Mouse (Mus musculus) ES-E14 (cell line): ENCODE data around the gene Dock7.

Experiments used
- CHD2 ChIP-seq: IDR thresholded peaks from 2 replicates; pipeline ENCODE4 v1.6.1; 2014; ENCODE audit warnings: mild to moderate bottlenecking, low read depth, low read length, inconsistent platforms
- HCFC1 ChIP-seq: IDR thresholded peaks from 2 replicates; pipeline ENCODE4 v1.6.1; 2012; ENCODE audit warnings: low read length, inconsistent platforms, borderline replicate concordance; ENCODE audit not compliant: insufficient read depth
- MAFK ChIP-seq: IDR thresholded peaks from 2 replicates; pipeline ENCODE4 v1.6.1; 2014; ENCODE audit warnings: mild to moderate bottlenecking, low read depth, low read length, inconsistent platforms; ENCODE audit not compliant: insufficient read depth
- ZC3H11A ChIP-seq: IDR thresholded peaks from 2 replicates; pipeline ENCODE4 v1.6.1; 2012; ENCODE audit warnings: low read depth, mild to moderate bottlenecking, inconsistent platforms, low read length, borderline replicate concordance
- ZNF384 ChIP-seq: IDR thresholded peaks from 2 replicates; pipeline ENCODE4 v1.6.1; 2012; ENCODE audit warnings: low read depth, low read length, inconsistent platforms

DNA sequence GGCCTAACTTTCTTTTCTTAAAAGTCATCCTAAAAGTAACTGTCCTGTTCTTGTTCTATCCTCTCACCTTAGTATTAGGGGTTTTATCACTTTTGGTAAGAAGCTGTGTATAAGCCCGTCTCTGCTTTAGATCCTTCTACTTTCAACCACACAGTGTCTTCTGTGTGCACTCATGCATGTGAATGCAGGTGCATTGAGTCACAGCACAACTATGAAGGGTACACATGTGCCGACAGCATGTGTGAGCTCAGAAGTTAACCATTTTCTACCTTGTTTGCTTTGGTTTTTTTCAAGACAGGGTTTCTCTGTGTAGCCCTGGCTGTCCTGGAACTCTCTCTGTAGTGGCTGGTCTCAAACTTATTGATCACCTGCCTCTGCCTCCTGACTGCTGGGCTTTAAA, 114.4 kb downstream of the Dock7 start:
- TF ChIP-seq CHD2 (no peak), HCFC1 (no peak), ZNF384 (no peak), MAFK (no peak), ZC3H11A (no peak)
